Mouse (Mus musculus) heart, postnatal 0 days (tissue): ENCODE results near the gene Sh3gl3. TPM values are rescaled to one million over a fixed set of nuclear protein-coding genes. Genes with fewer than 3 reads are reported as not detected.

ENCODE experiments used
- ATAC-seq: fragments of 200-750 bp; cut with Nextera tagmentation; 2 replicates; pipeline ENCODE4 v1.8.0; 2017; ENCODE audit warnings: low read depth, moderate number of reproducible peaks, moderate library complexity; ENCODE audit not compliant: insufficient read depth
- DNase-seq: peaks from one replicate; pipeline ENCODE4 v3.0.0-alpha.2; 2016; ENCODE audit warnings: low spot score
- H3K27ac ChIP-seq: fragments of 300-500 bp; sonication (generic); 2 replicates; pipeline ENCODE4 v1.5.1; 2014; ENCODE audit warnings: low read depth, mild to moderate bottlenecking
- H3K27me3 ChIP-seq: fragments of 300-500 bp; sonication (generic); 2 replicates; pipeline ENCODE4 v1.6.1; 2014; ENCODE audit warnings: low read length, mixed read lengths; ENCODE audit not compliant: control insufficient read depth, insufficient read depth
- H3K36me3 ChIP-seq: fragments of 300-500 bp; sonication (generic); replicated peaks from 2 replicates; pipeline ENCODE4 v1.6.1; 2014; ENCODE audit warnings: low read length, mixed read lengths; ENCODE audit not compliant: control insufficient read depth, insufficient read depth
- H3K4me1 ChIP-seq: fragments of 300-500 bp; sonication (generic); 2 replicates; pipeline ENCODE4 v1.6.1; 2014; ENCODE audit warnings: antibody characterized with exemption; ENCODE audit not compliant: control insufficient read depth, insufficient read depth
- H3K4me2 ChIP-seq: fragments of 300-500 bp; sonication (generic); 2 replicates; pipeline ENCODE4 v1.6.1; 2014; ENCODE audit warnings: low read depth, mild to moderate bottlenecking, low read length, moderate library complexity
- H3K4me3 ChIP-seq: fragments of 300-500 bp; sonication (generic); 2 replicates; pipeline ENCODE4 v1.5.1; 2014; ENCODE audit warnings: low read depth, low read length
- H3K9ac ChIP-seq: fragments of 300-500 bp; sonication (generic); replicated peaks from 2 replicates; pipeline ENCODE4 v1.6.1; 2014; ENCODE audit warnings: low read depth, low read length, mixed read lengths
- H3K9me3 ChIP-seq: fragments of 300-500 bp; sonication (generic); replicated peaks from 2 replicates; pipeline ENCODE4 v1.6.1; 2016; ENCODE audit warnings: low read length; ENCODE audit not compliant: control insufficient read depth
- CTCF ChIP-seq: IDR thresholded peaks from 2 replicates; pipeline ENCODE4 v1.5.1; 2016; ENCODE audit warnings: antibody characterized with exemption, control low read depth, low read depth
- EP300 ChIP-seq: IDR thresholded peaks from 2 replicates; pipeline ENCODE4 v1.6.1; 2016; ENCODE audit warnings: antibody characterized with exemption, low read depth
- WGBS: fragments of 180-500 bp; shearing (Covaris S2); extraction: QIAGEN DNeasy Blood & Tissue Kit; methylation state at CpG from one replicate; pipeline ENCODE4 v1.1.7; 2014; 5-methylcytosine and 5-hydroxymethylcytosine counted together
- polyA plus RNA-seq: library from polyadenylated mRNA; unstranded; fragments of >200 nt; fragmentation: Nextera tagmentation; extraction: Ambion mirVana; gene quantifications from 2 replicates; pipeline ENCODE4 v1.2.1, GENCODE M21; 2015
- total RNA-seq: library from RNA; depleted of rRNA; stranded (reverse); fragments of >200 nt; gene quantifications from 2 replicates; pipeline ENCODE4 v1.2.3, GENCODE M21; 2014; ENCODE audit warnings: low replicate concordance; rRNA removed

Sh3gl3 gene
- 1.1 and 2.2 TPM in 2 replicates for total RNA-seq
- 3.3 and 3.4 TPM in 2 replicates for polyA plus RNA-seq

- peak within 1 kb of the TSS; percentile 52 for H3K4me3 ChIP-seq
- DNase-seq (no peak), ATAC-seq (no peak)
- WGBS: 69% methylated on average over 3 of the region's 3 CpGs
- H3K9me3 ChIP-seq: no peaks in the 10 kb centered on the region
- H3K4me1 ChIP-seq: peaks cover 3% of the 10 kb centered on the region; the same call in 1 of the 2 replicates
- peak within 1 kb of the TSS; percentile 84 for H3K4me2 ChIP-seq
- H3K27ac ChIP-seq: no peak within 1 kb of the TSS
- H3K9ac ChIP-seq: no peak within 1 kb of the TSS
- H3K36me3 ChIP-seq: no peaks in the 10 kb centered on the region
- H3K27me3 ChIP-seq: peaks cover 24% of the 10 kb centered on the region
- TF ChIP-seq EP300: no peak
- no peak for TF ChIP-seq CTCF
Measured at GRCm38 (mm10) chr7:82173540-82173939, at the start of gene Sh3gl3. Gene Sh3gl3 (plus strand): TSS chr7:82173840.

DNA sequence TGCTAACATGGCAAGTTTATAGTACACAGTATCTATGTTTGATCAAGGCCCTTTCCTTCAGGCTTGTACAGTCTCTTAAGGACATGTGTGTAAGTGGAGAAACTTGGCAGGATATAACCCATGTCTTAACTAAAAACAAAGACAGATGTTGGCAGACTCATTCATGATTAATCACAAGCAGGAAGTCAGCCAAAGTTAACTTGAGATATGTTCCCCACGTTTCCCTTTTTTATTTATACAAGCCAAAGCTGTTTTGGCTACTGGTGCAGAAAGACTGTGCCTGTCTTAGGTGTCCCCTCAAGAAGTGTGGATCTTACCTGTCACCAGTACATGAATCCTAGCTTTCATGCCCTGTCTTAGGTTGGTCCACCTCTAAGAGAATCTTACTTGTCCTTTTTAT lies 35.4 kb upstream of the Sh3gl3 start:
- Histone ChIP-seq H3K36me3 (no peaks in the 10 kb centered on the region), H3K9me3 (peaks cover 9% of the 10 kb centered on the region), H3K27ac (no peak overlapping the region), H3K4me1 (no peaks in the 10 kb centered on the region), H3K9ac (no peak overlapping the region), H3K27me3 (no peaks in the 10 kb centered on the region), H3K4me3 (no peak overlapping the region), H3K4me2 (no peak overlapping the region)
- 22% methylated on average over 1 of the region's 1 CpGs for WGBS
- ATAC-seq (no peak), DNase-seq (no peak)
- TF ChIP-seq CTCF (no peak), EP300 (no peak)

DNA sequence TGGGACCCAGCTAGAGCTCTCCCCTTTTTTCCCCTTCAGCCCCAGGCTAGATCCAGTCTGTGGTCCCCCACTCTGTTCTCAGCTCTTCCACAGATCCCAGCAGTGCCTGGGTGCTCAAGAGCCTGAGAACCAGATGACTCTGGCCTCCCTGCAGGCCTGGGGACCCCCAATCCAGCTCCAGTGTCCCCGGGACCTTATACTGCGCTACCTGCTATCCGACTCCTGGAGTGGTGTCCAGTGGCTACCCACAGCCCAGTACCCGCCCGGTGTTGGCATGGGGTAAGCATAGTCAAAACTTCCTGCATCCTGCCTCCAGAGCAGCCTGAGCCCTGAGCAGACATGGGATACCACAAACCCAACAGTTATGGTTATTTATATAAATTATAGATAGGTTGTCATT lies 26.5 kb upstream of the Sh3gl3 start:
- no peaks in the 10 kb centered on the region for H3K36me3 ChIP-seq
- no peak overlapping the region for H3K4me2 ChIP-seq
- no peak overlapping the region for H3K9ac ChIP-seq
- H3K9me3 ChIP-seq: no peaks in the 10 kb centered on the region
- ATAC-seq (no peak), DNase-seq (no peak)
- H3K4me1 ChIP-seq: no peaks in the 10 kb centered on the region
- TF ChIP-seq EP300 (no peak), CTCF (no peak)
- WGBS: 92% methylated on average over 5 of the region's 5 CpGs
- no peaks in the 10 kb centered on the region for H3K27me3 ChIP-seq
- H3K27ac ChIP-seq: no peak overlapping the region
- no peak overlapping the region for H3K4me3 ChIP-seq

DNA sequence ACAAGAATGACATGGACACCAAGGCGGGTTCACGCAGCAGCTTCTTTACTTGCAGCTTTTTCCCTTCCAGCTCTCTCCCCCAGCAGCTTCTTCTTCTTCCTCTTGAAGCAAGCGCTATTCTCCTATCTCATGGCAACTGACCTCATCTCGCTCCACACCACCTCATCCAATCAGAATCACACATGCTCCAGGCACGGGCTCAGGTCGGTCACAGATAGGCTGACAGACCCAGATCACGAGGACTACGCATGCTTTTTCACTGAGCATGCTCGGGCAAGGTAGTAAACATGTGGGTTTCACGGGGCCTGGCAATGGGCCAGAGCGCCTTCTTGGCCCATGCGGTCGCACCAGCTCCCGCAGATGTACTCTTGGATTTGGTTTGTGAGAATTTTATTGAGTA lies 9.0 kb upstream of the Sh3gl3 start:
- no peak overlapping the region for H3K4me3 ChIP-seq
- H3K27ac ChIP-seq: no peak overlapping the region
- DNase-seq (no peak), ATAC-seq (no peak)
- TF ChIP-seq EP300 (no peak), CTCF (no peak)
- H3K27me3 ChIP-seq: no peaks in the 10 kb centered on the region
- H3K9ac ChIP-seq: no peak overlapping the region
- no peak overlapping the region for H3K4me2 ChIP-seq
- WGBS: 89% methylated on average over 14 of the region's 14 CpGs
- no peaks in the 10 kb centered on the region for H3K36me3 ChIP-seq
- no peaks in the 10 kb centered on the region for H3K4me1 ChIP-seq
- no peaks in the 10 kb centered on the region for H3K9me3 ChIP-seq

DNA sequence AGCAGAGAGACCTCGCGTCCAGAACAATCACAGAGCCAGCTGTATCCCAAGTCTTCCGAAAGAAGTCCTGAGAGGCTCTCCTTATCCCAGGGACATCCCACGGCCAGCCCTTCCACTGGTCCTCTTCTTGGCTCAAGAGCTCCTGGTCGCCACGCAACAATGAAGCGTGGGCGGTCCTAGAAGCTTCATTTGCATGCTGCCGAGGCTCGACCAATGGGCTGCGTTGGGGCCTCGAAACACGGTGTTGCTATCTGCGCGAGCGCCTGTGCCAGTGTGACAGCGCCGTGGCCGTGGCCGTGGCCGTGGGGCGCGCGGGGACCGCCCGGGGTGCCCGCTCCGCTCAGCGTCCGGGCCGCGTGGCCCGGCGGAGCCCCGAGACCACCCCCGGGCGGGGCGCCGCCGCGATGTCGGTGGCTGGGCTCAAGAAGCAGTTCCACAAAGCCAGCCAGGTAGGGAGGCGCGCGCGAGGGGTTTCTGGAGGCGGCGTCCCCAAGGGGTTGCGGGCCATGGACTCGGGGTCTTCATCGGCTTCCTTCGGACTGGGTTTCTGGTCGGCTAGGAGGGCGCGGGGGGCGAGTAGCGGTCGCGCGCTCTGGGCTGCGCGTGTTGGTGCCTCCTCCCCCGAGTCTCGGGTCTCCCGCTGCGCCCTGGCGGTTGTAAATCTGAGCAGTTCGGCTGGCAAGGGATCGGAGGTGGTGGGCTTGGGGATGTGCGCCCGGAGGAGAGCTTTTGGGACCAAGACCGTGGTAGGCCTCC lies 1.1 kb downstream of the Sh3gl3 start:
- TF ChIP-seq CTCF: no peak
- TF ChIP-seq EP300: no peak
- Histone ChIP-seq H3K36me3 (no peaks in the 10 kb centered on the region), H3K9me3 (no peaks in the 10 kb centered on the region), H3K27me3 (peaks cover 24% of the 10 kb centered on the region), H3K4me3 (peak overlapping the region; percentile 52), H3K4me2 (peak overlapping the region; percentile 84), H3K9ac (peak overlapping the region; percentile 11), H3K4me1 (peaks cover 3% of the 10 kb centered on the region; the same call in 1 of the 2 replicates), H3K27ac (no peak overlapping the region)
- under 1% methylated on average over 67 of the region's 72 CpGs for WGBS
- ATAC-seq (peak; percentile 94), DNase-seq (peak; percentile 79)
